Mouse (Mus musculus) CH12.LX (cell line): ENCODE data around the gene Armh1. TPM values are rescaled to one million over a fixed set of nuclear protein-coding genes. Genes with fewer than 3 reads are reported as not detected.

Experiments used
- DNase-seq: peaks from one replicate; pipeline ENCODE4 v3.0.0-alpha.2; 2013; ENCODE audit errors: extremely low read depth
- H3K27ac ChIP-seq: 2 replicates; pipeline ENCODE4 v1.5.1; 2012; ENCODE audit warnings: low read depth, mild to moderate bottlenecking, control low read depth, moderate library complexity; ENCODE audit not compliant: insufficient read depth
- H3K27me3 ChIP-seq: replicated peaks from 2 replicates; pipeline ENCODE3; 2012; ENCODE audit warnings: inconsistent platforms
- H3K36me3 ChIP-seq, 2 experiments: replicated peaks in 1 of 2; 2 replicates each; pipeline versions ENCODE3 to v1.6.1; 2012; ENCODE audit warnings: inconsistent platforms in 1 of 2, low read length in 1 of 2, mild to moderate bottlenecking in 1 of 2, mixed read lengths in 1 of 2, moderate library complexity in 1 of 2; ENCODE audit not compliant: control insufficient read depth in 1 of 2, insufficient read depth in 1 of 2
- H3K4me1 ChIP-seq, 2 experiments: 2 replicates each; pipeline ENCODE4 v1.6.1; 2012; ENCODE audit warnings: inconsistent platforms in 1 of 2, moderate library complexity in 1 of 2; ENCODE audit not compliant: insufficient read depth in 2 of 2, control insufficient read depth in 1 of 2
- H3K4me2 ChIP-seq: 2 replicates; pipeline ENCODE4 v1.6.1; 2012; ENCODE audit warnings: low read depth, mild to moderate bottlenecking, control low read depth; ENCODE audit not compliant: poor library complexity, insufficient read depth, severe bottlenecking
- H3K4me3 ChIP-seq, 3 experiments: fragments of 150-350 bp in 1 of 3; sonication (generic) in 1 of 3; replicated peaks in 1 of 3; 2 replicates each; pipeline versions ENCODE3 to v1.5.1; 2011 to 2012; ENCODE audit warnings: low read depth in 2 of 3, low read length in 2 of 3, mild to moderate bottlenecking in 2 of 3, moderate library complexity in 2 of 3, control low read depth in 1 of 3, improper control_type of control experiment in 1 of 3, inconsistent platforms in 1 of 3, mixed read lengths in 1 of 3; ENCODE audit not compliant: poor library complexity in 1 of 3
- H3K79me2 ChIP-seq: replicated peaks from 2 replicates; pipeline ENCODE4 v1.6.1; 2012; ENCODE audit warnings: mild to moderate bottlenecking, moderate library complexity; ENCODE audit not compliant: control insufficient read depth, poor library complexity, insufficient read depth, severe bottlenecking; ENCODE audit errors: extremely low read depth
- H3K9ac ChIP-seq: 2 replicates; pipeline ENCODE4 v1.6.1; 2012; ENCODE audit warnings: low read depth, mild to moderate bottlenecking, control low read depth, moderate library complexity; ENCODE audit not compliant: insufficient read depth
- H3K9me3 ChIP-seq: replicated peaks from 2 replicates; pipeline ENCODE3; 2012; ENCODE audit warnings: low read length, inconsistent platforms, mixed read lengths
- BHLHE40 ChIP-seq: IDR thresholded peaks from 2 replicates; pipeline ENCODE4 v1.6.1; 2011; ENCODE audit warnings: mild to moderate bottlenecking, low read depth, low read length, improper control_type of control experiment
- CHD2 ChIP-seq: IDR thresholded peaks from 2 replicates; pipeline ENCODE4 v1.6.1; 2011; ENCODE audit warnings: low read length, improper control_type of control experiment
- CTCF ChIP-seq, 2 experiments: IDR thresholded peaks in 1 of 2; conservative IDR thresholded peaks in 1 of 2; 2 replicates each; pipeline ENCODE4 v1.5.1; 2011 to 2012; ENCODE audit warnings: low read depth in 2 of 2, low read length in 2 of 2, improper control_type of control experiment in 1 of 2, inconsistent platforms in 1 of 2, mild to moderate bottlenecking in 1 of 2, moderate library complexity in 1 of 2
- ELF1 ChIP-seq: IDR thresholded peaks from 2 replicates; pipeline ENCODE4 v1.6.1; 2014; ENCODE audit warnings: low read depth, mild to moderate bottlenecking, inconsistent platforms, low read length, improper control_type of control experiment
- ETS1 ChIP-seq: conservative IDR thresholded peaks from 2 replicates; pipeline ENCODE4 v1.6.1; 2012; ENCODE audit warnings: low read depth, mild to moderate bottlenecking, inconsistent platforms, low read length, improper control_type of control experiment, moderate library complexity
- GABPA ChIP-seq: IDR thresholded peaks from 2 replicates; pipeline ENCODE4 v1.6.1; 2012; ENCODE audit warnings: low read depth, low read length, improper control_type of control experiment, inconsistent platforms; ENCODE audit not compliant: insufficient replicate concordance
- IRF4 ChIP-seq: IDR thresholded peaks from 2 replicates; pipeline ENCODE4 v1.6.1; 2014; ENCODE audit warnings: low read depth, mild to moderate bottlenecking, inconsistent platforms, low read length, improper control_type of control experiment
- JUND ChIP-seq: conservative IDR thresholded peaks from 2 replicates; pipeline ENCODE4 v1.6.1; 2011; ENCODE audit warnings: low read depth, low read length, improper control_type of control experiment
- KAT2A ChIP-seq: IDR thresholded peaks from 2 replicates; pipeline ENCODE4 v1.6.1; 2012; ENCODE audit warnings: low read length, improper control_type of control experiment, inconsistent platforms; ENCODE audit not compliant: insufficient replicate concordance
- MAX ChIP-seq: IDR thresholded peaks from 2 replicates; pipeline ENCODE4 v1.6.1; 2011; ENCODE audit warnings: low read length, improper control_type of control experiment
- MYC ChIP-seq: IDR thresholded peaks from 2 replicates; pipeline ENCODE4 v1.6.1; 2011; ENCODE audit warnings: low read depth, mild to moderate bottlenecking, improper control_type of control experiment, low read length
- NELFE ChIP-seq: IDR thresholded peaks from 2 replicates; pipeline ENCODE4 v1.6.1; 2011; ENCODE audit warnings: low read depth, low read length, improper control_type of control experiment
- NRF1 ChIP-seq: IDR thresholded peaks from 2 replicates; pipeline ENCODE4 v1.6.1; 2014; ENCODE audit warnings: low read depth, mild to moderate bottlenecking, inconsistent platforms, low read length, improper control_type of control experiment, moderate library complexity
- POLR2AphosphoS2 ChIP-seq: IDR thresholded peaks from 2 replicates; pipeline ENCODE4 v1.6.1; 2011; ENCODE audit warnings: low read depth, low read length, improper control_type of control experiment
- RAD21 ChIP-seq: IDR thresholded peaks from 2 replicates; pipeline ENCODE4 v1.6.1; 2011; ENCODE audit warnings: low read depth, mild to moderate bottlenecking, low read length, improper control_type of control experiment, moderate library complexity
- RCOR1 ChIP-seq: conservative IDR thresholded peaks from 2 replicates; pipeline ENCODE4 v1.6.1; 2012; ENCODE audit warnings: low read depth, mild to moderate bottlenecking, inconsistent platforms, low read length, improper control_type of control experiment
- SIN3A ChIP-seq: IDR thresholded peaks from 2 replicates; pipeline ENCODE4 v1.6.1; 2012; ENCODE audit warnings: low read length, improper control_type of control experiment, inconsistent platforms
- SMC3 ChIP-seq: IDR thresholded peaks from 2 replicates; pipeline ENCODE4 v1.6.1; 2011; ENCODE audit warnings: low read depth, low read length, improper control_type of control experiment
- TCF12 ChIP-seq: IDR thresholded peaks from 2 replicates; pipeline ENCODE4 v1.6.1; 2014; ENCODE audit warnings: low read depth, mild to moderate bottlenecking, inconsistent platforms, low read length, improper control_type of control experiment
- UBTF ChIP-seq: IDR thresholded peaks from 2 replicates; pipeline ENCODE4 v1.6.1; 2012; ENCODE audit warnings: low read depth, mild to moderate bottlenecking, inconsistent platforms, low read length, improper control_type of control experiment, moderate library complexity
- USF1 ChIP-seq: IDR thresholded peaks from 2 replicates; pipeline ENCODE4 v1.6.1; 2014; ENCODE audit warnings: low read depth, mild to moderate bottlenecking, inconsistent platforms, low read length, improper control_type of control experiment
- USF2 ChIP-seq: conservative IDR thresholded peaks from 2 replicates; pipeline ENCODE4 v1.6.1; 2011; ENCODE audit warnings: low read depth, low read length, improper control_type of control experiment
- ZC3H11A ChIP-seq: IDR thresholded peaks from 2 replicates; pipeline ENCODE4 v1.6.1; 2012; ENCODE audit warnings: low read depth, mild to moderate bottlenecking, inconsistent platforms, low read length, improper control_type of control experiment
- ZKSCAN1 ChIP-seq: IDR thresholded peaks from 2 replicates; pipeline ENCODE4 v1.6.1; 2012; ENCODE audit warnings: low read depth, inconsistent platforms, low read length, improper control_type of control experiment, borderline replicate concordance
- ZNF384 ChIP-seq: IDR thresholded peaks from 2 replicates; pipeline ENCODE4 v1.6.1; 2012; ENCODE audit warnings: low read depth, low read length, improper control_type of control experiment, inconsistent platforms
- dilution Hi-C: fragments of 300-500 bp; cut with MboI; formaldehyde crosslinking; loops from 2 replicates; pipeline ENCODE4 v1.14.3; 2020; ENCODE audit warnings: low sequenced_read_pairs; ENCODE audit not compliant: extremely low pct_unique_long_range_greater_than_20kb, extremely low pct_ligation_motif_present
- in situ Hi-C: fragments of 300-500 bp; cut with MboI; formaldehyde crosslinking; loops from 3 replicates; pipeline ENCODE4 v1.14.3; 2019; ENCODE audit warnings: low sequenced_read_pairs, low pct_ligation_motif_present, low pct_unique_long_range_greater_than_20kb, mixed read lengths
- polyA plus RNA-seq: library from polyadenylated mRNA; unstranded; fragments of >175 nt; gene quantifications from 2 replicates; pipeline ENCODE4 v1.2.1, GENCODE M21; 2012; ENCODE audit warnings: low read depth; ENCODE audit not compliant: insufficient read length
- total RNA-seq, 2 experiments: library from RNA; depleted of rRNA; stranded (reverse); fragments of 300-350 nt in 1 of 2; fragments of >200 nt in 1 of 2; gene quantifications; 2 replicates each; pipeline ENCODE4 v1.2.3; 2012 to 2014

Armh1 gene
- total and polyA plus RNA-seq, 3 experiments: not detected

- Histone ChIP-seq H3K27me3 (peaks cover 3% of the 10 kb centered on the region), H3K27ac (no peak overlapping the region), H3K9ac (no peak overlapping the region), H3K9me3 (no peaks in the 10 kb centered on the region), H3K4me2 (no peak overlapping the region), H3K36me3 (peaks cover 0 to 7% of the 10 kb centered on the region in 2 experiments), H3K4me1 (peaks cover 0 to 9% of the 10 kb centered on the region in 2 experiments; a peak in 2 of 4 replicates), H3K4me3 (no peak overlapping the region), H3K79me2 (no peaks in the 10 kb centered on the region)
- dilution Hi-C loops (no loop called here), in situ Hi-C loops (loop anchor here (5.0 kb wide), 1 partner anchor 39 kb away; no protein-coding TSS in a partner anchor)
- TF ChIP-seq ELF1 (peak; percentile 25; the same call in 1 of the 2 replicates), GABPA (no peak), CHD2 (no peak), IRF4 (0 out of 2 replicates have a peak, but pooled peaks have one; percentile 26), NRF1 (no peak), ZKSCAN1 (no peak), ETS1 (no peak), SIN3A (no peak), BHLHE40 (no peak), CTCF (conservative IDR thresholded peaks at IDR 0.05 in 1 of 2, IDR thresholded peaks at IDR 0.05 in 1 of 2; ENCODE audit: low read depth in 2 of 2, low read length in 2 of 2) (peak; percentile 90 to 91), NELFE (peak; percentile 17; the same call in 1 of the 2 replicates), KAT2A (no peak), UBTF (no peak), JUND (no peak), USF2 (no peak), MAX (peak; percentile 47), ZC3H11A (no peak), SMC3 (peak; percentile 66), MYC (peak; percentile 74; the same call in 1 of the 2 replicates), ZNF384 (no peak), RAD21 (peak; percentile 78), RCOR1 (no peak), POLR2AphosphoS2 (no peak), TCF12 (no peak), USF1 (no peak)
- DNase-seq: peak; percentile 56
Observed at GRCm38 (mm10) chr4:117218517-117219219, 33.3 kb downstream of the Armh1 start.
